In the genomic region with DNA sequence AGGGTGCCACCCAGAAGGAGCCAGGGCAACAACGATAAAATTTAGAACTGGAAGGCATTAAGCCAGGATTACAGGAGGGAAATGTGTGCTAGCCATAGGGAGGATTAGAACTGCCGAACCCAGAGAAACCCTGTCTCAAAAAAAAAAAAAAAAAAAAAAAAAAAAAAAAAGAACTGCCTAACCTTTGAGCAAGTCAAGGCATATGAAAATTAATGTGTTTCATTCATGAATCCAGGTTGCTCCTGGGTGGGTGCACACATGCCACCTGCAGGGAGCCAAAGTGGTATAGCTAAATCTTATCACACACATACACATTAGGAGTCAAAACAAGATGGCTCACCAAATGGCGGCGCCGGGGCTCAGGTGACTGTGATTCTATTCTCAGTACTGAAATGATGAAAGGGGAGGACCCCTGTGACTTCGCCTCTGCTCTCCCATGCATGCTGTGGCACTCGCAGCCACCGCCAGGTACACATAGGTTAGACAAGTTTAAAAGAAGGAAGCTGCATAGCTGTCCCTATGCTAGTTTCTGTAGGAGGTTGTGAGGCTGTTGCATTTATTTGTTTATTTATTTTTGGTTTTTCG, we compare ENCODE assay signal across 21 mouse cellular contexts. TPM values are rescaled to one million over a fixed set of nuclear protein-coding genes. Genes with fewer than 3 reads are reported as not detected.
DNase-seq lines count a peak whose midpoint lies in the region; ATAC-seq and TF ChIP-seq lines count a peak whose summit lies in the region.
"Had no signal": no experiment of that assay in that cellular context is flagged by ENCODE, and none has a peak within 500 bp of the region (broad histone marks: within the 10 kb centered on the region; RNA-seq: fewer than 3 reads in every experiment).

No protein-coding gene starts in this region.

- H3K4me2 ChIP-seq in midbrain, embryonic 11.5 days = no peak overlapping the region
- H3K4me2 ChIP-seq in CH12.LX (ENCODE audit: insufficient read depth, low read depth, poor library complexity, severe bottlenecking) = peak overlapping the region; percentile 24; the same call in 1 of the 2 replicates
- H3K4me2 ChIP-seq in hindbrain, postnatal 0 days (ENCODE audit: low read depth, low read length) = no peak overlapping the region
- H3K4me2 ChIP-seq: embryonic facial prominence, embryonic 12.5 days; forebrain, embryonic 13.5 days; forebrain, embryonic 15.5 days had no signal

- TF ChIP-seq RAD21 in CH12.LX (IDR thresholded peaks at IDR 0.05; ENCODE audit: low read depth, low read length) = no peak

- no peak overlapping the region for H3K27ac ChIP-seq in midbrain, embryonic 11.5 days (ENCODE audit: low read depth, low read length)
- H3K27ac ChIP-seq in midbrain, embryonic 10.5 days (replicated peaks) = no peak overlapping the region
- no peak overlapping the region for H3K27ac ChIP-seq in CH12.LX (ENCODE audit: insufficient read depth, low read depth)
- no peak overlapping the region for H3K27ac ChIP-seq in hindbrain, postnatal 0 days
- H3K27ac ChIP-seq: embryonic facial prominence, embryonic 10.5 days; embryonic facial prominence, embryonic 12.5 days; forebrain, embryonic 13.5 days; forebrain, embryonic 15.5 days had no signal

- H3K4me3 ChIP-seq in midbrain, embryonic 11.5 days (ENCODE audit: low read depth, low read length) = no peak overlapping the region
- H3K4me3 ChIP-seq in midbrain, embryonic 10.5 days = no peak overlapping the region
- no peak overlapping the region for H3K4me3 ChIP-seq in CH12.LX (replicated peaks in 1 of 3; ENCODE audit: low read depth in 2 of 3, low read length in 2 of 3, poor library complexity in 1 of 3)
- H3K4me3 ChIP-seq in hindbrain, postnatal 0 days (ENCODE audit: low read length) = no peak overlapping the region
- H3K4me3 ChIP-seq: embryonic facial prominence, embryonic 10.5 days; embryonic facial prominence, embryonic 12.5 days; forebrain, embryonic 13.5 days; forebrain, embryonic 15.5 days had no signal

- dilution Hi-C loops in CH12.LX (cut with MboI; ENCODE audit: extremely low pct_ligation_motif_present, extremely low pct_unique_long_range_greater_than_20kb, low sequenced_read_pairs) = no loop called here

- no peaks in the 10 kb centered on the region for H3K4me1 ChIP-seq in midbrain, embryonic 11.5 days (ENCODE audit: control insufficient read depth, insufficient read depth, low read length)
- no peaks in the 10 kb centered on the region for H3K4me1 ChIP-seq in midbrain, embryonic 10.5 days
- peaks cover 0 to 3% of the 10 kb centered on the region in 2 experiments; a peak in 1 of 4 replicates for H3K4me1 ChIP-seq in CH12.LX (ENCODE audit: control insufficient read depth in 1 of 2, insufficient read depth in 2 of 2)
- no peaks in the 10 kb centered on the region for H3K4me1 ChIP-seq in hindbrain, postnatal 0 days (ENCODE audit: insufficient read depth, low read length)
- H3K4me1 ChIP-seq: embryonic facial prominence, embryonic 10.5 days; embryonic facial prominence, embryonic 12.5 days; forebrain, embryonic 13.5 days; forebrain, embryonic 15.5 days had no signal

- no peaks in the 10 kb centered on the region for H3K79me2 ChIP-seq in CH12.LX (replicated peaks; ENCODE audit: control insufficient read depth, extremely low read depth, insufficient read depth, poor library complexity, severe bottlenecking)

- peak; percentile 38; the same call in 1 of the 2 replicates for TF ChIP-seq EP300 in CH12.LX (IDR thresholded peaks at IDR 0.05; ENCODE audit: low read length)

- DNase-seq in midbrain, embryonic 11.5 days (ENCODE audit: low spot score, missing footprints) = peak; percentile 4
- DNase-seq in midbrain, embryonic 10.5 days (ENCODE audit: low spot score) = no peak
- DNase-seq in CH12.LX (ENCODE audit: extremely low read depth) (no peak), R1 (ENCODE audit: low read depth, low spot score) (peak; percentile 20)
- DNase-seq in left cerebral cortex, postnatal 4 days = no peak
- no peak for DNase-seq in ovary, postnatal 10 days (ENCODE audit: low spot score)
- DNase-seq in hindbrain, postnatal 0 days (ENCODE audit: low spot score) = no peak
- DNase-seq: adrenal gland, adult 8-10 months; adrenal gland, postnatal 14 days; adrenal gland, postnatal 36 days; B cell, adult 2 months; cerebellum, adult 11-12 months; cerebellum, adult 2 months; cerebellum, adult 9-10 months; cerebellum, postnatal 10 days; cerebellum, postnatal 25 days; forebrain, postnatal 0 days had no signal

- in situ Hi-C loops in CH12.LX (cut with MboI; ENCODE audit: low pct_ligation_motif_present, low pct_unique_long_range_greater_than_20kb, low sequenced_read_pairs) = no loop called here

- no peak for TF ChIP-seq CTCF in CH12.LX (conservative IDR thresholded peaks at IDR 0.05 in 1 of 2, IDR thresholded peaks at IDR 0.05 in 1 of 2; ENCODE audit: low read depth in 2 of 2, low read length in 2 of 2)
- TF ChIP-seq CTCF in hindbrain, postnatal 0 days (IDR thresholded peaks at IDR 0.05; ENCODE audit: low read depth) = no peak

- ATAC-seq in midbrain, embryonic 11.5 days (ENCODE audit: low FRiP score) = no peak
- no peak for ATAC-seq in hindbrain, postnatal 0 days
- ATAC-seq: forebrain, embryonic 13.5 days; forebrain, embryonic 15.5 days; forebrain, postnatal 0 days had no signal

- 87% methylated on average over 9 of the region's 9 CpGs for WGBS in midbrain, embryonic 11.5 days
- 90% methylated on average over 9 of the region's 9 CpGs for WGBS in midbrain, embryonic 10.5 days
- 91% methylated on average over 9 of the region's 9 CpGs for WGBS in hindbrain, postnatal 0 days

- no peaks in the 10 kb centered on the region for H3K36me3 ChIP-seq in midbrain, embryonic 11.5 days (ENCODE audit: control insufficient read depth, insufficient read depth, low read length)
- H3K36me3 ChIP-seq in midbrain, embryonic 10.5 days = no peaks in the 10 kb centered on the region
- no peaks in the 10 kb centered on the region for H3K36me3 ChIP-seq in CH12.LX (replicated peaks in 1 of 2; ENCODE audit: control insufficient read depth in 1 of 2, insufficient read depth in 1 of 2, low read length in 1 of 2)
- H3K36me3 ChIP-seq in hindbrain, postnatal 0 days (ENCODE audit: insufficient read depth, low read length) = no peaks in the 10 kb centered on the region
- H3K36me3 ChIP-seq: embryonic facial prominence, embryonic 10.5 days; embryonic facial prominence, embryonic 12.5 days; forebrain, embryonic 15.5 days had no signal

- no peaks in the 10 kb centered on the region for H3K9me3 ChIP-seq in midbrain, embryonic 11.5 days (ENCODE audit: control insufficient read depth, low read length)
- H3K9me3 ChIP-seq in midbrain, embryonic 10.5 days (replicated peaks) = no peaks in the 10 kb centered on the region
- no peaks in the 10 kb centered on the region for H3K9me3 ChIP-seq in CH12.LX (replicated peaks; ENCODE audit: low read length)
- no peaks in the 10 kb centered on the region for H3K9me3 ChIP-seq in hindbrain, postnatal 0 days (ENCODE audit: low read length)
- H3K9me3 ChIP-seq: embryonic facial prominence, embryonic 10.5 days; embryonic facial prominence, embryonic 12.5 days; forebrain, embryonic 13.5 days; forebrain, embryonic 15.5 days had no signal

- H3K9ac ChIP-seq in midbrain, embryonic 11.5 days (ENCODE audit: low read length) = no peak overlapping the region
- no peak overlapping the region for H3K9ac ChIP-seq in CH12.LX (ENCODE audit: insufficient read depth, low read depth)
- no peak overlapping the region for H3K9ac ChIP-seq in hindbrain, postnatal 0 days (replicated peaks; ENCODE audit: low read length)
- H3K9ac ChIP-seq: embryonic facial prominence, embryonic 12.5 days; forebrain, embryonic 13.5 days; forebrain, embryonic 15.5 days; forebrain, postnatal 0 days had no signal

- H3K27me3 ChIP-seq in midbrain, embryonic 11.5 days (ENCODE audit: control insufficient read depth, insufficient read depth, low read length) = no peaks in the 10 kb centered on the region
- no peaks in the 10 kb centered on the region for H3K27me3 ChIP-seq in midbrain, embryonic 10.5 days (ENCODE audit: low read depth, poor library complexity, severe bottlenecking)
- peaks cover 23% of the 10 kb centered on the region for H3K27me3 ChIP-seq in CH12.LX (replicated peaks)
- H3K27me3 ChIP-seq in hindbrain, postnatal 0 days (ENCODE audit: insufficient read depth, low read length) = no peaks in the 10 kb centered on the region
- H3K27me3 ChIP-seq: embryonic facial prominence, embryonic 12.5 days; forebrain, embryonic 13.5 days; forebrain, embryonic 15.5 days had no signal

- intact Hi-C loops in left cerebral cortex, postnatal 4 days (cut with DNase I) = no loop called here

- no peak for TF ChIP-seq POLR2A in CH12.LX (IDR thresholded peaks at IDR 0.05; ENCODE audit: low read depth, low read length)

TF ChIP-seq in CH12.LX, 34 proteins besides CTCF, POLR2A, EP300 and RAD21 (continues in another document):
- peak; percentile 27; the same call in 1 of the 2 replicates for TF ChIP-seq MEF2A (IDR thresholded peaks at IDR 0.05; ENCODE audit: borderline replicate concordance, low read depth, low read length)
- TF ChIP-seq JUN (IDR thresholded peaks at IDR 0.05; ENCODE audit: insufficient read depth, low read depth, low read length) = 0 out of 2 replicates have a peak, but pooled peaks have one; percentile 11
- TF ChIP-seq NRF1 (IDR thresholded peaks at IDR 0.05; ENCODE audit: low read depth, low read length) = no peak; the same call in 1 of the 2 replicates
- TF ChIP-seq E2F4 (IDR thresholded peaks at IDR 0.05; ENCODE audit: insufficient replicate concordance, low read depth, low read length) = no peak
- peak; percentile 75 for TF ChIP-seq IRF4 (IDR thresholded peaks at IDR 0.05; ENCODE audit: low read depth, low read length)
- no peak for TF ChIP-seq TBP (conservative IDR thresholded peaks at IDR 0.05; ENCODE audit: low read depth, low read length)

RNA-seq across cellular contexts. Expression of a gene that starts 8.2 kb away (rescaled TPM):
- 12.9 and 13.5 TPM in 2 replicates for polyA plus RNA-seq in midbrain, embryonic 11.5 days (2014; fragmentation: Nextera tagmentation; extraction: Ambion mirVana)
- polyA plus RNA-seq in midbrain, embryonic 10.5 days (2016; fragmentation: Nextera tagmentation; extraction: Ambion mirVana) = 10.9 and 17.1 TPM in 2 replicates
- total RNA-seq in CH12.LX (2012; rRNA removed) (11.0 and 13.0 TPM in 2 replicates), CH12.LX (2014; rRNA removed) (8.2 and 9.2 TPM in 2 replicates)
- 13.2 and 15.2 TPM in 2 replicates for polyA plus RNA-seq in CH12.LX (2012; ENCODE audit: insufficient read length, low read depth)
- 10 to 100 TPM; 58.4 to 64.0 TPM for total RNA-seq in left cerebral cortex, postnatal 4 days (2021)
- total RNA-seq in hindbrain, postnatal 0 days (2014; rRNA removed) = 53.0 and 55.5 TPM in 2 replicates
- polyA plus RNA-seq in hindbrain, postnatal 0 days (2015; fragmentation: Nextera tagmentation; extraction: Ambion mirVana) = 18.6 and 19.6 TPM in 2 replicates

RNA-seq across cellular contexts. Expression of a gene that starts 18.3 kb away (rescaled TPM):
- 40.3 and 49.2 TPM in 2 replicates for polyA plus RNA-seq in midbrain, embryonic 11.5 days (2014; fragmentation: Nextera tagmentation; extraction: Ambion mirVana)
- polyA plus RNA-seq in midbrain, embryonic 10.5 days (2016; fragmentation: Nextera tagmentation; extraction: Ambion mirVana) = 39.0 and 44.1 TPM in 2 replicates
- total RNA-seq in CH12.LX (2012; rRNA removed) (10.6 and 15.0 TPM in 2 replicates), CH12.LX (2014; rRNA removed) (11.3 and 12.8 TPM in 2 replicates)
- polyA plus RNA-seq in CH12.LX (2012; ENCODE audit: insufficient read length, low read depth) = 8.8 and 11.2 TPM in 2 replicates
- total RNA-seq in left cerebral cortex, postnatal 4 days (2021) = 10 to 100 TPM; 55.2 to 58.7 TPM
- 25.2 and 30.6 TPM in 2 replicates for total RNA-seq in hindbrain, postnatal 0 days (2014; rRNA removed)
- polyA plus RNA-seq in hindbrain, postnatal 0 days (2015; fragmentation: Nextera tagmentation; extraction: Ambion mirVana) = 26.3 and 29.9 TPM in 2 replicates

Comparison
In these comparisons a context has a peak if more than half of its experiments do, and no peak if none do; other contexts are left out.
1. DNase-seq: peak in midbrain, embryonic 11.5 days (single experiment) and R1 (single experiment); none in midbrain, embryonic 10.5 days (single experiment), CH12.LX (single experiment), left cerebral cortex, postnatal 4 days (single experiment), ovary, postnatal 10 days (single experiment) and hindbrain, postnatal 0 days (single experiment).